Mouse (Mus musculus): Measurements from ENCODE around the gene Atp2b1. TPM values are rescaled to one million over a fixed set of nuclear protein-coding genes. Genes with fewer than 3 reads are reported as not detected.

Gene Atp2b1
- polyA plus RNA-seq, 1 experiment from 2014 or later: 177 TPM

DNA sequence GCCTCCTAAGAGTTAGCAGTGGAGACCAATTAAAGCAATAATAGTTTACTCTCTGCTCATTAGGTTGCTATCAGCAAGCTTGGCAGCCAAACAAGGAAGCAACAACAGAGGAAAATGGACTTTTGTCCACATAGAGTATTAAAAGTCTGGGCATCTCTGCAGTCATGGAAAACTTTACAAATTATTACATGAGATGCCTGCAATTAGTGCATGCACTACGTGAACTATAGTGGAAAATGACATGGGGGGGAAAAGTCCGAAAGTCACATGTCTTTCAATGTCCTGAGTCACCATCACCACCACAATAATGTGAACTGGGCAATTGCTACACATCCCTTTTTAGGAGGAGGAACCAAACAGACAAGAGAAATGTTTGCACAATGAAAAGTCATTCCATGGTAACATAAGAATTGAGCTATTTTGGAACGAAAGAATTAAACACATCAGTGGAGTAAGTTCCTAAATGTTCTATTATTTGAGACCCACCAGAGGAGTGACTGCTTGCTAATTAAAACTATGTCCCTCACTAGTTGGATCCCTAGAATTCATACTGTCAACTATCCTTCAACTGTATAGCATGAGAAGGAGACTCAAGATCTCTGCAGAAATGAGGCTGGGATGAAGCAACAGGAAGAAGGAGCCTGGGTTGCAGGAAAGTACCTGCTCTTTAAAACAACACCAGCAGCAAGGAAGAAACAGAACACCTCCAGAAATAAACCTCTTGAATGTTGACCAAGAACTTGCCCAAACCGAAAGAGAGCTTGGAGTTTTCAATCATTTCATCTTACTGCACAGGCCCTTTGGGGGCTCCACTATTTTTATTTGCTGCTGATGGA lies 16.1 kb upstream of the Atp2b1 start:
- no peaks in the 10 kb centered on the region for H3K36me3 ChIP-seq (ENCODE audit: inconsistent target)
- H3K27ac ChIP-seq: peak overlapping the region; percentile 95
- H3K79me2 ChIP-seq (ENCODE audit: inconsistent target): no peaks in the 10 kb centered on the region
- H3K4me3 ChIP-seq (ENCODE audit: inconsistent target): no peak overlapping the region
- 27% methylated on average over 4 of the region's 4 CpGs for WGBS (ENCODE audit: missing documents)

GRCm38 (mm10) chr10:98901533-98901932 lies 12.7 kb upstream of the Atp2b1 start:
- no peaks in the 10 kb centered on the region for H3K36me3 ChIP-seq (ENCODE audit: inconsistent target)
- no peak overlapping the region for H3K4me3 ChIP-seq (ENCODE audit: inconsistent target)
- H3K27ac ChIP-seq: no peak overlapping the region
- 94% methylated on average over 5 of the region's 5 CpGs for WGBS (ENCODE audit: missing documents)
- H3K79me2 ChIP-seq (ENCODE audit: inconsistent target): no peaks in the 10 kb centered on the region

DNA sequence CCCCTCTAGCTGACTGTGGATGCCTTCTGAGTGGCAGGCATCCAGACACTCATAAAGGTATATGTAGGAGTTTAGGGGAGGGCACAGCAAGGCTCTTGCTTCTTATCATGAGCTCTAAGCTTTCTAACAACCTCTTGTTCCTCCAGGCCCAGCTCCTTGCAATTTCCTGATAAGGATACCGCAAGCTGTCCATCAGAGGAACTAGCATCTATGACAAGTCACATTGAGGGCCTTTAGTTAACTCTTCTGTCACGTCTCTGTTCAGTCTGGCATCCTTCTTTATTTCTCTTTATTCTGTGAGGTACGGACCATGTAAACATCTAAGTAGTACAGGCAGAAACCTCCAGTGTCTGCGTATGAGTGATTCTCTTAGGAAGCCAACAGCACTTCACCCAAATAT lies 8.2 kb upstream of the Atp2b1 start:
- 85% methylated on average over 4 of the region's 4 CpGs for WGBS (ENCODE audit: missing documents)

DNA sequence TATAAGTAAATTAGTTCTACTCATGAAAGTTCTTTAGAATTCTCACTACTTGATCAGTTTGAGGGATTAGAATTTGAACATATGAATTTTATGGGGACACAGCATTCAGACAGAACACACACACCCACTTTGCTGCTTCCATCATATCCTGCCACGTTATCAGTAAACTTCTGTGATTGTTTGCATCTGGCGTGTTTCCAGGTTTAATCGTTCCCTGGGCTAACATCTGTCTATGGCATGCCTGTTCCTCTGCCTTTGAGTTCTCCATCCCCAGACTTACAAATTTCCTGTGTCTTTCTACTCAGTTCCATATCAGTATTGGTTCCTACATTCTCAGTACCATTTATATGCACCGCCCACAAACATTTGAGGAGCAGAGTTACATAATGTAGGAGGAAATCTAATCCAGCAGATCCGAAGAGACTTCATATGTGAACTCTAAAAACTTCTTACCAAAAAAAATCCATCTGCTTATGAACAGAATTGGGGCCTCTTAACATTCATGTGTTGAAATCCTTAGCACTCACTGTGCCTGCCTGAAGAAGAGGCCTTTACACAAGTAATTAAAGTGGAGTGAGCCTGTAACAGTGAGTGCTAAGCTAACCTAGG lies 7.2 kb upstream of the Atp2b1 start:
- Histone ChIP-seq H3K27ac (no peak overlapping the region), H3K36me3 (ENCODE audit: inconsistent target) (no peaks in the 10 kb centered on the region), H3K79me2 (ENCODE audit: inconsistent target) (no peaks in the 10 kb centered on the region), H3K4me3 (ENCODE audit: inconsistent target) (no peak overlapping the region)
- WGBS (ENCODE audit: missing documents): 73% methylated on average over 4 of the region's 5 CpGs

More for the DNA sequence above, 8.2 kb upstream of the Atp2b1 start:
- no peak overlapping the region for H3K27ac ChIP-seq
- H3K36me3 ChIP-seq (ENCODE audit: inconsistent target): no peaks in the 10 kb centered on the region
- no peaks in the 10 kb centered on the region for H3K79me2 ChIP-seq (ENCODE audit: inconsistent target)
- no peak overlapping the region for H3K4me3 ChIP-seq (ENCODE audit: inconsistent target)

GRCm38 (mm10) chr10:98913610-98913960 lies 621 bp upstream of the Atp2b1 start:
- peaks cover 32% of the 10 kb centered on the region for H3K79me2 ChIP-seq (ENCODE audit: inconsistent target)
- peak overlapping the region; percentile 80 for H3K27ac ChIP-seq
- no peaks in the 10 kb centered on the region for H3K36me3 ChIP-seq (ENCODE audit: inconsistent target)
- peak overlapping the region; percentile 39 for H3K4me3 ChIP-seq (ENCODE audit: inconsistent target)
- WGBS (ENCODE audit: missing documents): 1% methylated on average over 17 of the region's 19 CpGs

DNA sequence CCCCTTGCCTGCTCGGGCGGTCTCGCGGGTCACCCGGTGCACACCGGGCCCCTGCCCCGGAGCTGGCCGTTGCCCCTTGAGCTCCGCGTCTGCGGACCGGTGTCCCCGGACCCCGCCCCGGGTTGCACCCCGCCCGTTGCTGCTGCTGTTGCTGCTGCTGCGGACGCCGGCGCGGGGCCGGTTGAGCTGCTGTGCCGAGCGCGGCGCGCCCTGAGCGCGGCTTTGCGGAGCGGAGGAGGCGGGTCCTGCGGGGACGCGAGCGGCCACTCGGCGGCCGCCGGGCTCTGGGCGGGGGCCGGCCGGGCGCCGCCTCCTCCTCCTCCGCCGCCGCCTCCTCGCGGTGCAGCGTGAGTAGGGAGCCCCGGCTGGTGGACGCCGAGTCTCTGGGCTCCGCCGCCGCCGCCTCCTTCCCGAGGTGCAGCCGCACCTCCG lies 620 bp downstream of the Atp2b1 start:
- WGBS (ENCODE audit: missing documents): 1% methylated on average over 32 of the region's 62 CpGs
- no peak overlapping the region for H3K27ac ChIP-seq
- peaks cover 45% of the 10 kb centered on the region for H3K79me2 ChIP-seq (ENCODE audit: inconsistent target)
- no peak overlapping the region for H3K4me3 ChIP-seq (ENCODE audit: inconsistent target)
- H3K36me3 ChIP-seq (ENCODE audit: inconsistent target): no peaks in the 10 kb centered on the region

GRCm38 (mm10) chr10:98915398-98915931 lies 1.3 kb downstream of the Atp2b1 start:
- Histone ChIP-seq H3K4me3 (ENCODE audit: inconsistent target) (peak overlapping the region; percentile 83), H3K36me3 (ENCODE audit: inconsistent target) (no peaks in the 10 kb centered on the region), H3K79me2 (ENCODE audit: inconsistent target) (peaks cover 51% of the 10 kb centered on the region), H3K27ac (peak overlapping the region; percentile 69)
- under 1% methylated on average over 50 of the region's 54 CpGs for WGBS (ENCODE audit: missing documents)

- Histone ChIP-seq H3K79me2 (ENCODE audit: inconsistent target) (peaks cover 59% of the 10 kb centered on the region), H3K4me3 (ENCODE audit: inconsistent target) (peak overlapping the region; percentile 83), H3K36me3 (ENCODE audit: inconsistent target) (no peaks in the 10 kb centered on the region), H3K27ac (peak overlapping the region; percentile 69)
- 18% methylated on average over 22 of the region's 22 CpGs for WGBS (ENCODE audit: missing documents)
Measured at GRCm38 (mm10) chr10:98916011-98916780, 2.0 kb downstream of the Atp2b1 start.

DNA sequence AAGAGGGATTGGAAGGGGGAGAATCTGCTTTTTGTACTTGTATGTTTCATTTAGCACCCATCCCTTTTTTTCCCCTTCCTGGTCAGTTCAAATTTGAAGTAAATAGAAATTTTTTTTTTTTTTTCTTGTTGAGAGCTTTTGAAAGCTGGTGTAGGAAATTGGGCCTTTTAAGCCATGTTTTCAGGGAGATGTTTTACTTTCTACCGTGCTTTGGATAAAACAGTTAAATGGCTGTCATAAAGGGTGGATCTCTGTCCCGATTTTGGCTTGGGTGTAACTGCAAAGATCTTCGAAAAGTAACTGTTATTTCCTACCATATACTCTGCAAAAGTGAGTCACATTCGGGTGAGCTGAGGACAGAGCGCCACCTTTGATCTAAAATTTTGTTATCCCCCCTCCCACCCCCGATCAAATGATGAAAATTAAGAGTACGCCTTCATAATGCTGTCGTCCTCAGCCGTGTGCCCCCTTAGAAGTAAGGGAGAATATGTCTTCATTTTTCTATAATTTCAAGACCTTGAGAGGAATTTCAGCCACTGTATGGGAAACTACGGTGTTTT lies 2.7 kb downstream of the Atp2b1 start:
- 84% methylated on average over 10 of the region's 10 CpGs for WGBS (ENCODE audit: missing documents)
- peak overlapping the region; percentile 83 for H3K4me3 ChIP-seq (ENCODE audit: inconsistent target)

DNA sequence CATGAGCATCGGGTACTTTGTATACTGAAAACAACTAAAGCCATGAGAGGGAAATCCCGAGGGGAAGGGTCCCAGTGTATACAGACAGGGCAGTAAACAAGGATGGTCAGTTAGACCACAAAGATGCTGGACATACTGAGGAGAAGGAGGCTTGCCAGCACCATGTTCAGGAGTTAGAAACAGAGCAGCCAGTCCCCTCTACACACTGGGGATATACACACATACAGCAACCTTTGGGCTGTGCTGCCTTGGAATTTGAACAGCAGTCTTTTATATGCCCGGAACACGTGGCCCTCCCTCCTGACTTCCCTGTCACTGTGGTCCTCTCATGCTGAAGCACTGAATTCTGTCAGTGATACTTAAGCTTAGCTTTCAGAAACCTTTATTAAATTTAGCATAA lies 10.9 kb downstream of the Atp2b1 start:
- Histone ChIP-seq H3K27ac (no peak overlapping the region), H3K79me2 (ENCODE audit: inconsistent target) (peaks cover 100% of the 10 kb centered on the region), H3K36me3 (ENCODE audit: inconsistent target) (no peaks in the 10 kb centered on the region), H3K4me3 (ENCODE audit: inconsistent target) (no peak overlapping the region)
- 78% methylated on average over 3 of the region's 4 CpGs for WGBS (ENCODE audit: missing documents)

More for the DNA sequence above, 2.7 kb downstream of the Atp2b1 start:
- Histone ChIP-seq H3K79me2 (ENCODE audit: inconsistent target) (peaks cover 65% of the 10 kb centered on the region), H3K27ac (peak overlapping the region; percentile 69), H3K36me3 (ENCODE audit: inconsistent target) (no peaks in the 10 kb centered on the region)

GRCm38 (mm10) chr10:98926991-98927390 lies 12.8 kb downstream of the Atp2b1 start:
- H3K4me3 ChIP-seq (ENCODE audit: inconsistent target): no peak overlapping the region
- no peaks in the 10 kb centered on the region for H3K36me3 ChIP-seq (ENCODE audit: inconsistent target)
- no peak overlapping the region for H3K27ac ChIP-seq
- peaks cover 100% of the 10 kb centered on the region for H3K79me2 ChIP-seq (ENCODE audit: inconsistent target)

DNA sequence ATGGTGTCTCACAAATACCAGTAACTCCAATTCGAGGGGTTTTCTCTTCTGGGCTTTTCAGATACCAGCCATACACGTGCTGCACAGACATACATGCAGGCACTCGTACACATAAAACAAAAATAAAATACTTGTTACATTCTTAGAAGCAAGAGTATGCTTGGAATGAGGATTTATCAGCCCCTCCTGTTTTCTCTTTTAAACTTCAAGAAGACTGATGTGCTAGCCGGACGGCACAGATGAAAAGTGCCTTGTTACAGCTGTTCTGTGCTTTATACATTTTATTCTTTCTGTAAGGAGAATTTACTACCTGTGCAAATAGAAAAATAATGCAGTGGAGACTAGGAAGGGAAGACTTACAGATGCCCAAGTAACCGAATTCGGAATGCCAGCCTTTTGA lies 15.2 kb downstream of the Atp2b1 start:
- H3K27ac ChIP-seq: no peak overlapping the region
- H3K4me3 ChIP-seq (ENCODE audit: inconsistent target): no peak overlapping the region
- 78% methylated on average over 7 of the region's 7 CpGs for WGBS (ENCODE audit: missing documents)
- H3K36me3 ChIP-seq (ENCODE audit: inconsistent target): peaks cover 4% of the 10 kb centered on the region; the same call in 1 of the 2 replicates
- H3K79me2 ChIP-seq (ENCODE audit: inconsistent target): peaks cover 100% of the 10 kb centered on the region

GRCm38 (mm10) chr10:98930143-98930542 lies 15.9 kb downstream of the Atp2b1 start:
- H3K4me3 ChIP-seq (ENCODE audit: inconsistent target): no peak overlapping the region
- whole genome bisulfite sequencing (ENCODE audit: missing documents): 48% methylated on average over 7 of the region's 11 CpGs
- H3K36me3 ChIP-seq (ENCODE audit: inconsistent target): peaks cover 6% of the 10 kb centered on the region; the same call in 1 of the 2 replicates
- H3K27ac ChIP-seq: no peak overlapping the region
- H3K79me2 ChIP-seq (ENCODE audit: inconsistent target): peaks cover 100% of the 10 kb centered on the region

DNA sequence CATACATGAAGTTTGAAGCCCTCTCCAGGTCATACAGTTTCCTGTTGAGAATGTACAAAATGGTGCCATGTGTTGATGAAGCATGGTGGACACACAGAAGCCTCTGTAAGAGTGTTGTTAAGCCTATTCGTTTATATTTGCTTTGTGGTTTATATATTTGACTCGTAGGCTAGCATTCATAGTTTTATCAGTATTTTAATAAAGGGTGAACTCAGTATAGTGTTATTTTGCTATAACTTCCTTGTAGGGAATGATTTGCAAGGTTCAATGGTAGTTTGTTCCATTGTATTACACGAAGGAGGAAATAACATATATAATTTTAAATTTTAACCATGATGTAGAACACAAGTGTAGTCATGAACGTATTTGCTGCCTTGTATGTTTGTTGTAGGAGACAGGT lies 25.9 kb downstream of the Atp2b1 start:
- no peak overlapping the region for H3K27ac ChIP-seq
- 89% methylated on average over 4 of the region's 4 CpGs for WGBS (ENCODE audit: missing documents)
- no peak overlapping the region for H3K4me3 ChIP-seq (ENCODE audit: inconsistent target)
- peaks cover 26% of the 10 kb centered on the region for H3K36me3 ChIP-seq (ENCODE audit: inconsistent target)
- H3K79me2 ChIP-seq (ENCODE audit: inconsistent target): peaks cover 100% of the 10 kb centered on the region
